Mouse (Mus musculus) retina, postnatal 7 days (tissue): ENCODE results near the gene Unc119b.
A peak's percentile ranks its signal among the peaks of the same experiment; 100 is the strongest.
"Not testable (repeated sequence)": the region's sequence is repeated elsewhere in the genome, so short reads cannot be mapped to it uniquely, and the experiment has no call there.

Source experiments
- DNase-seq: peaks from one replicate; pipeline ENCODE4 v3.0.0-alpha.2; 2012; ENCODE audit warnings: low read depth, low spot score

Gene Unc119b

DNA sequence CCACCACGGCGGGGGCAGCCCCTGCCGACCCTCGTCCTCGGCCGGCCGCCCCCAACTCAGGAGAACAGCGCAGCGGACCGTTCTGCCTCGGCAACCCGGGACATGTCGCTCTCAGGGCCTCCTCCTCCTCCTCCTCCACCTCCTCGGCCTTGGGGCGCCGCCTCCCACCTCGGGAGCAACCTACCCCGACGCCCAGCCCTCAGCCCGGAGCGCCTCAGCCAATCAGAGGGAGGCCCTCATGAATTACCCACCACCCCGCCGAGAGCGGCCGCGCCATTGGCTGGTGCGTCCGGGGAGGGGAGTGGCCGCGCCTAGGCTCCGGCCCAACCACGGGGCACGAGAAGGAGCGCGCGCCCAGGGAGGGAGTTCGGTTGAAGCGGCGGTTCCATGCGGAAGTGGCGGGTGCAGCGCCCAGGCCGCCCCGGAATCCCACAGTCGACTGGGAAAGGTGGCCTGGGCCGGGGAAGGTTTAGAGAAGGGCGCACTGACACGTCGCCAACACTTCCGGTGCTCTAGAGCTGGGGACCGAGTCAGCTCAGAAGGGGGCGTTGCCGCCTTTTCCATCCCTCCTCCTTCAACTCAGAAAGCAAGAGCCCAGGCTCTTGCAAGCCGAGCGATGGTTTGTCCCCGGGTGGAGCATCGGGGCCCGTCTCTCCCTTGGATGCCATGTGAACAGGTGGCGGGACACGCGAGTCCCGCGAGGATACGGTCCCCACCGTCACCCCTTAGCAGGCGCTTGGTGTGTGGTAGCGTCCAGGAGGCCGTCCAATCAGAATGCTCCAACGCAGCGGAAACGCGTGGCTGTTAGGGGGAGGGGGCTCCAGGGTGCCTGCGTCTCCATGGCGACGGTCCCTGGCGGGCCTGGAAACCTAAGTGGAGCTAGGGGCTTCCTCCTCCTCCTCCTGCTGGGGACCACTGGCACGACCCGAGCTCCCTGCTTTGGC lies 23.5 kb upstream of the Unc119b start, which contains the start of gene Mlec:
Gene Mlec, minus strand, starts transcription at position 140 of the 944 bp plus-strand sequence.
- DNase-seq, result peak; percentile 96

DNA sequence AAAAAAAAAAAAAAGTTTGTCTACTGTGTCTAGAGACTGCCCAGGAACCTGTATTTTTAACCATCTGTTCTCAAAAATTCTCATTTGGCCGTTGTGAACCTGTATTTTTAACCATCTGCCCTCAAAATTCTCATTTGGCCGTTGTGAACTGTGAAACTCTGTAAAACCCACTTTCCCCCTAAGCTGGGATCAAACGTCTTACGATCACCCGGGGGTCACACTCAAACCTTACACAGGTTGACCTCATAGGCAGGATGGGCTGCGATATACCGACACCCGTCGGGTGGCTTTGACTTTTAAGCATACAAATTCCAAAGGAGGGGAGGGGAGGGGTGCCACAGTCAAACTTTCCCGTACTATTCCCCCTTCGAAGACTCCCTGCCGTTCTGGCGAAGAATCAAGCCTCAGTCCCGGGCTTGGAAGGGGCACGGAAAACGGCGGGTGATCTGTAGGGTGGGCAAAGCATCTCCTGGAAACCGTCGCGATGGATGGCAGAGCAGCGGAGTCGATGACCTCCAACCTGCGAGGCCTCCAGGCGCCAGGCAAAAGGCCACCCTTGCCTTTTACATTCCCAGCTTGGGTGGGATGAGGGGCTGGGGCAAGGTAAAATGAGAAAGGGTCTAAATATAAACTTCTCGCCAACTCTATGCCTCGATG lies 22.3 kb upstream of the Unc119b start:
- no peak for DNase-seq

DNA sequence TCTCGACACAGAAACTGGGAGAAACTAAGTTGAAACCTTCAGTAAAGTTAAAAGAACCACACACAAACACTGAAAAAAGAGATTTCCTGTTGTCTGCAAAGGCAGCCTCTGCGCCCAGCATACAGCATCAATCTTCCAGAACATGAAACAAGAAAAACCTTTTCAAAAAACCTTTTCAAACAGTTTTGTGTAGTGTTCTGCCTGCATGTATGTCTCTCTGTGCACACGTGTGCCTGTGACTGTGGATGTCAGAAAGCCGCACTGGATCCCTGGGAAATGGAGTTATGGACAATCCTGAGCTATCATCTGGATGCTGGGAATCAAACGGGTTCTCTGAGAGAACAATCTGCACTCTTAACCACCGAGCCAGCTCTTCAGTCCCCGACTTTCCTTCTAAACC lies 21.6 kb upstream of the Unc119b start:
- no peak for DNase-seq

DNA sequence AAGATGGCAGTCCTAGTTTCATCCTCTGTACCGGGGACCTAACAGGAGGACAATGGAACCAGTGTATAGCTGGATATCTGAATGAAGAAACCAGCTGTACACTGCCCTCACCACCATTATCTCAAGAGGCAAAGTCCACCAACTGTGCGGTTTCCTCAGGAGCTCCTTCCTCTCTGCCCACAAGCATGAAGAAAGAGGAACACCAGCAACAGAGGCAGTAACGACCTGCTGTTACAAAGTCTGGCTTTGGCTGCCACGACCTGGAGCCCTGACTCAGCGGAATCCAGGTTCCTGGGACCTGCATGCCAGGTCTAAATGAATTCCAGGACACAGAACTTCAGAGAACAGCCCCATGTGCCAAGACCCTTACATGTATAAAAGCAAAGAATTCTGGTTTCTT lies 21.1 kb upstream of the Unc119b start:
- no peak for DNase-seq

DNA sequence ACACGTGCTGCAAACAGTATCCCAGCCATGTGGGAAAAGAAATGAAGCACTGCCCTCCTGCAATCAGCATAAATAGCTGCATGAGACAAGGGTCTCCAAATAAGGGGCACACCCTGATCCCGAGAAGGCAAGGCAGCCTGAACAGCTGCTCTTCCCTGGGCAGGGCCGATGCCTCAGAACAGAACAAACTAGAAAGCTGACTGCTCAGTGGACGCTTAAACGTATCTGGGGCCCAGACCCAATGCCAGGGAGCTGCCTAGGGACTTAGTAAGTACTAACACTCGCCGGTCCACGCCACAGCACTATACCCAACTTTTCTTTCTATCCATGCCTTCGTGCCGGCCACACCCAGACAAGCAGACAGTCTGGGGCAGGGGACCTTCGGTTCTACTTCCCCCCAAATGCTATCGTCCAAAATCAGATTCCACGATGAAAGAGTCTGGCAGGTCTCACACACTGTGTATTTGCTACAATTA lies 20.4 kb upstream of the Unc119b start:
- no peak for DNase-seq

DNA sequence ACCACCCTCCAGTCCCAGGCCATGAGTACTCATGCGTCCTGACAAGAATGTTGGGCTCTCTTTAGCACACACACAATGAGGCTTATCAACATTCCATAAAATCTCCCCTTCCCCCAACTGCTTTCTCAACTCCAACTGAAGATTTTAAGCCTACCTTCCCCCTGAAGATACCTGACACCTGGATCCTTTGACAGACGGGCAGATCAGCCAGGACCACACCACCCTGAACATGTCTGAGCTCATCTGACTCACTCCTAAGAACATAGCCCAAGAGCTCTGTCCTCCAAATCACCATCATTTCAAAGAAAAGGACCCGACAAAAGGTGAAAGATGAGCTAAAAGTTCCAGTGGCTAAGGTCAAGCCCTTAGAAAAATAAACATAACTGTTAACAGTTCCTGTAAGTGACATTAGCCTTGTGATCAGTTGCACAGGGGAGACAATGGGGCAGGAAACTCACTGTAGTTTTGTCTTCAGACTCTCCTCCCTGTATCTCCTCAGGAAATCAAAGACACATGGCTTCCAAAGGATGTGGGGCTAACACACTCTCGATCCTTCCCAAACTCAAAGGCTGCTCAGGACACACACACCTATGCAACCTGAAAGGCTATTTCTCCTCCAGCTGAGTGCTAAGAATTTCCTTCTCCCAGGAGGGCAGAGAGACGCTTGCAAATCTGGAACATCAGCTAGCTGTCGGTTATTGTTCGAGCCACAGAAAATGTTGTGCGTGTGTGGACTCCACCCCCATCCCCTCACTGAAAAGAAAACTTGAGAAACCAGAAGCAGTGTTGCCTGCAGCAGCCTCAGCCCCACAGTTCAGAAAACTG lies 17.6 kb upstream of the Unc119b start:
- no peak for DNase-seq

DNA sequence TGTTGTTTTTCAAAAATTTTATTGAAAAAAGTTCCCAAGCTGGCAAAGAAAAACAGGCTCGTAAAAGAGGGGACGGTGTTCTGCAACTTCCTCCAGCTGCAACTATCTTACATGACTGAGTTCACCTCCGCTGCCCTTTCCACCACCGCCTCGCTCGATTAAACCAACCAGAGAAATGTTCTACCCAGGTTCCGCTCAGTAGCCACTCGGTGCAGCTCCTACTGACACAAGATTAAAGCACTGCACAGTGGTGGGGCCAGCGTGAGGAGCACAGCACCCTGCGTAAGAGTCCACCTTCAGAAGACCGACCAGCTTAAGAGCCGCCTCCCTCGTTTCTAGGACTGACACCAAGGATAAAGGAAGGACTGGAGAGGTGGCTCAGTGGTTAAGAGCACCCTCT lies 16.7 kb upstream of the Unc119b start:
- DNase-seq, result no peak

DNA sequence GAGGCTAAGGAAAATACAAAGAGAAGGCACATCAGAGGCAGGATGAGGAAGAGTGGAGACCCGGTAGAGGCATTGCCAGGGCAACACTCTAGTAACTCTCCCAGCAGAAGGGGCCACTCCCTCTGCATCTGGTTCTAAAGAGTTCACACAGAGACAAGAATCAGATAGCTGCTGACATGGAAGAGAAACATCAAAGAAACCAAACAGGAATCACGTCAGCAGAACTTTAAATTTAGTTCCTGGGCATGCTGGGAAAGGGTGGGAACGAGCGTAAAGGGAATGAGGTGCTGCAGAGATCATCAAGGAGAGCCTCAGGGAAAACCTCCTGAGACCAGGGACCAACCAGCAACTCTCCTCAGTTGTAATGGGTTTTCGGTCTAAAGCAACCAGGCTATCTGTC lies 16.2 kb upstream of the Unc119b start:
- DNase-seq, result no peak

DNA sequence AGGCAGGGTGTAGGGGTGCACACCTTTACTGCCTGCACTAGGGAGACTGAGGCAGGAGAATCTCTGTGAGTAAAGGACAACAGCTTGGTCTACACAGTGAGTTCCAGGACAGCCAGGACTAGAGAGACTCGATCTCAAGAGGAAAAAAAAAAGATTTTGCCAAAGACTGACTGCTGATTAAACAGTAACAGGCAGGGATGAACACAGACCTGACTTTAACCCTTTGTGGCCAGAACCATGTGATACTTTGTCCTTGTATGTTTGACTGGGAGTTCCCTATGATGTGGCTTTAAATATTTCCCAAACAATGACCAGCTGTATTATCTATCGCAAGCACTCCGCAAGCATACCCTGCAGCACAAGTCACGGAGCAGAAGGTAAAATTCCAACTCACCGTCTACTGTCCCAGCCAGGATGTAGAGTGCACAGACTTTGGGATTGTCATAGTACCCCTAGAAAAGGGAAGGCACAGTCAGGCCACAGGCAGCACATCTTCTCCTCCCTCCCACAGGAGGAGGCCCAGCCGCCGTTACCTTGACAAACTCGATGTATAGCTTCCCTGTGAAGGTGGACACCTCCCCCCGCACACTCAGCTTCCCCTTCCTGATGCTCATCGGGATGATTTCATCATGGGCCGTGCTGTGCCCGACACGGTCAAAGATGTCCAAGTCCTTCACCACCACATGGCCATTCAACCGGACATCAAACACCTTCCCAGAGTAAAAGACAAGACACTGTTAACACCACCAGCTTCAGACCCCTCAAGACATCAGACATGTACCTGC lies 15.1 kb upstream of the Unc119b start:
- no peak for DNase-seq

DNA sequence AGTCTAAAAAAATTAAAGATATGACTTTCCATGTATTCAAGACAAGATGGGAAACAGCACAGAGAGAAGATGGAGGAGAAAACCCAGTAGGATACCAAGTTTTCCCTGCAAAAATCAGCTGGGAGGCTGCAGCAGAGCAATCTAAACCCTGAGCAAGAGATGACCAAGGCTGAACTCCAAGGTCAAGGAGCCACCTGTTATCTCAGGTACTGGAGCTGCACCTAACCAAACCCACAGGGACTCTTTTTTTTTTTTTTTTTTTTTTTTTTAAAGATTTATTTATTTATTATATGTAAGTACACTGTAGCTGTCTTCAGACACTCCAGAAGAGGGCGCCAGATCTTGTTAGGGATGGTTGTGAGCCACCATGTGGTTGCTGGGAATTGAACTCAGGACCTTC lies 14.1 kb upstream of the Unc119b start:
- not testable (repeated sequence) for DNase-seq

DNA sequence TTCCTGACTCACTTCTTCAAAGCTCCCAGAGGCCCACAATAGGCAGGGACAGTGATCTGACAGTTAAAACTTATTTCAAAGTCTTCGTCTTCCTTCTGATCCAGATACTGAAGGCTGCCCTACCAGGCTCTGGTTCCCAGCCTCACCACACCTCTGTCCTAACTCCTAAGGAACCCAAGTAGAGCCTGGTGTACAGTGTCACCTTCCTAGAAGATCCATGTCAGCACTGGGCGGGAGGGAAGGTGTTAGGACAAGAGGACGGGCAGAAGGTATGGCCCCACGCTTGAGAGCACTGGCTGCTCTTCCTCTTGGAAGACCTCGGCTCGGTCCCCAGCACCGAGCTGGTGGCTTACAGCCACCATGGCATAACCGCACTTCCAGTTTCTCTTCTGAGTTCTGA lies 13.6 kb upstream of the Unc119b start:
- DNase-seq, result no peak

DNA sequence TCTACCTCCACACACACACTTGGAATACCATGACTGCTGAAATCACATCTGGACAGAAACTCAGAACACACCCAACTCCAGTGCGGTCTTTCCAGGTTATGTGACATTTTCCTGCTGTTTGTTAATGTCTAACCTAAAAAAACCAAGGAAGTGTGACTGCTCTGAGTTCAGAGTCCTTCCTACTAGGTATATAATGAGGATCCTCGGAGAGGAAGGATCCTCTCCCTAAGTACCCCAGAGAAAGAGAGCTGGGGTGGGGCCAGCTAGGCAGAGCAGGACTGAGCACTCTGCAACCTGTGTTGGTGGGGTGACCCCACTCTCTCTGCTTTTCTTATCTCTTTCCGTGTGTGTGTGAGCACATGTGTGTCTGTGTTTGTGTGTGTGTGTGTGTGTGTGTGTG lies 12.6 kb upstream of the Unc119b start:
- DNase-seq, result no peak

DNA sequence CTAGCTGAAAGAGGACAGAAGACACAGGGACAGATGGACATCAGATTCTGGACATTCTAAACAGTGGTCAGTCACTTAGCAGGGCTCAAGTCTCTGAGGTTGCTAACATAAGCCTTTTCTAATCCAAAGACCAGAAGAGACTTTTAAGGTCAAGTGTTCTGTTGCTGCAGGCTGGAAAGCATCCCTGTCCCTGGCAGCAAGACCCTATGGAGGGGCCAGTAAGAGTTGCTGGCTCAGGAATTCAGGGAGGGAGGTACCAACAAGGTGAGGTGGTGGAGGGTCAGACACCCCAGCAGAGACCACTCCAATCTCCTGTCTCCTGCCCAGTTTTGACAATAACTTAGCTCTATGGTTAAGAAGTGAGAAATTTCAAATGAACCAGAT lies 12.0 kb upstream of the Unc119b start:
- no peak for DNase-seq

DNA sequence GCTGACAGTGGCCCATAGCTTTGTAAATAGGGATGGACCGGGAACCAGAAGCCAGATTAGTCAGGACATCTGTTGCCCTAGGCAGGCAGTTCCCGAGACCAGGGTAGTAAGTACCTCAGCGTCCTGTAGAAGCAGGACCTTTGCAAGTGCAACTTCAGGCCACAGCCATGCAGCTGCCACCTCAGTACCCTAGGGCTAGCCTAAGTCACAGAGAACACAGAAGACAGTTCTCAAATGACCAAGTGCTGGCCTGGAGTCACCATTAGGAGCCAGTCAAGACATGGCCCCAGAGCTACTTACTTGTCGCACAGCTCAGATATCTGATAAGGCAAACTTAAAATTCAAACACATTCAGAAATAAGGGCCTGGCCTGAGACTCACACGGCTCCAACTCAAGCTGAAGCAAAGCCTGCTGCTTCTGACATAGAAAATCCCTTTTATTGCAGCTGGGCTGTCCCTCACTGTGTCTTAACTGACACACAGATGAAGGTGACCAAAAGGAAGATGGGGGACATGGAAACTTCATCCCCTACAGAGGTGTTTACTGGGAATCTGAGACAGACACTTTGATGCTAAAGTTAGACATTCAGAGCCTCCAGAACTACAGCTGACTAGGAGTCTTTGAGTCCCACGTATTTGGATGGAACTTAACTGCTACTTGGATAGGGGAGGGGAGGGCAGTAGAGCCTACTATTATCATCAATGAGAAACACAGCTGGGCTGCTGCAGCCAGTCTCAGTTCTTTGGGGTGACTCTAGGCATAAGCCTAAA lies 11.4 kb upstream of the Unc119b start:
- no peak for DNase-seq

DNA sequence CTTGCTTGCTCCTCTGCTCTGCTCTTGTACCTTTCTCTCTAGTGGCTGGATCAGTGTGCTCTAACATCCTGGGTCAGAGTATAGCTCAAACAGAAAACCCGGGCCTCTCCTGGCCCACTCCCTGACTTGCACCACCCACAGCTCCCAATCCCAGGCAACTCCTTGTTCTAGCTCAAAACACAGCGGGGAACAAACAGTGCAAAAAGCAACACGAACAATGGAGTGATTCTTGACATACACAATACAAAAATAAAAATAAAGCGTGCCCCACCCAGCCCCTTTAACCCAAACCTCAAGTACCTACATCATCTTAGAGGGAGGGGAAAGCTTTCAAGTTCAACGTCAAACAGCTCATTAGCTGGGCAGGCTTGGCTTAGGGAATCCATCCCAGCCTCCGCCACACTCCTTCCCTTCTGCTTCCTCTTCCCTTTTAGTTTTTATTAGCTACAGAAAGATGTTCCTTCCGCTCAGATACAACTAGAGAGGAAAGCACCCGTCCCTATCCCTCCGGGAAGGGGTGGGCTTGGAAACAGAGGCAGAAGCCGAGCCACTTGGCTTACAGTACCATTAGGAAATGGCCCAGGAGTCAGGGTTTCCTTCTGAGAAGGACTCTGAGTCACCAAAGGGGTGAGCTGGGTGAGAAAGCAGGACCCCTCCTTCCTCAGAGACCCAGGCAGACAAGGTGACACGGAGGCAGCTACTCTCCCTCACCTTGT lies 10.6 kb upstream of the Unc119b start:
- DNase-seq, result no peak

DNA sequence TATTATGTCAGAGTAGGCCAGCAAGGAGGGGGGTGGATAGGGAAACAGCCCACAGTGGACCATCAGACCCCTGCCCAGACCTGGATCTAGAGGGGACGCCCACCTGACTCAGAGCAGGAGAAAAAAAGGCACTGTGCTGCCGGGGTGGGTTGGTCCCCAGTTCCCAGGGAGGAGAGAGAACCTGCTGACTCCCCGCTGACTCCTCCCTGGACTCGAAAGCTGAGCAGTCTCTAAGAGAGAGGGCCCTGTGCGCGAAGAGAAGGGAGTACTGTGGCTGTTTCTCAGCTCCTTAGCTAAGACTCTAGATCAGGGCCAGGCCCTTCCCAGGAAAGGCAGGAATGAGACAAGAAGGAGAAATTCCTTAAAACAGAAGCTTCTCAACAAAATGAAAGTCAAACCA lies 9.7 kb upstream of the Unc119b start:
- DNase-seq, result no peak

DNA sequence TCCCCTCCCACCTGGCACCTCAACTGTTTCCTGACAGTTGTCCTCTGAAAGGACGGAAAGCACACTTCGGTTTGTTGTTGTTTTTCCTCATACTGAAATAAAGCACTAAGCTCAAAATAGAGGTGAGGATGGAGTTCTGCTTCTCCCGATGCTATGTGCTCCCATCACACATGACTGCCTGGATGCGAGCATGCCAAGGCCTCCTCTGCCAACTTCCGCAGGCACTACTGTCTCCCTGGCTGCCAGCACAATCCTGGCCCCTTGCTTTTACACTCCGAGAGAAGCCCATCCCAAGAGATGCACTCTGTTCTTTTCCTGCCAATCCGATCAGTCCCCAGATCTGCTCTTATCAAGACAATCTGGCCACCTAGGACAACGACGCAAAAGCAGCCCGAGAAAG lies 8.8 kb upstream of the Unc119b start:
- DNase-seq, result no peak

DNA sequence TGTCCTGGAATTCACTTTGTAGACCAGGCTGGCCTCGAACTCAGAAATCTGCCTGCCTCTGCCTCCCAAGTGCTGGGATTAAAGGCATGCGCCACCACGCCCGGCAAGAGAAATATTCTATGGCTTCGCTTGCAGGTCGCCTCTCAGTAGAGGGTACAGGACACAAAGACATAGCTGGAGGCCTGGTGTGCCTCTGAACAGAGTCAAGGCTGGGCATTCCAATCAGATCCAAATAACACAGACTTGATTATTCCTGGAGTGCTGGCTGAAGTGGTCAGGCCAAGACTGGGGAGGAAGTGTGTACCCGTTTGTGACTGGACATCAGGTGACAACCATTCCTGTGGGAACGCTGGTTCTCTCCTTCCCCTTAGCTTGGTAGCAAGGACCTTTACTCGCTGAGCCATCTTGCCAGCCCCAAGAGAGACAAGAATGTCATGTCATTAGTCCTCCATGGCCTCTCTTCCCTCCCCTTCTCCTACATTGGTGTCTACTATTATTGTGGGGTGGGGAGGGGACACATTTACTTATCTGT lies 7.5 kb upstream of the Unc119b start:
- DNase-seq, result no peak

DNA sequence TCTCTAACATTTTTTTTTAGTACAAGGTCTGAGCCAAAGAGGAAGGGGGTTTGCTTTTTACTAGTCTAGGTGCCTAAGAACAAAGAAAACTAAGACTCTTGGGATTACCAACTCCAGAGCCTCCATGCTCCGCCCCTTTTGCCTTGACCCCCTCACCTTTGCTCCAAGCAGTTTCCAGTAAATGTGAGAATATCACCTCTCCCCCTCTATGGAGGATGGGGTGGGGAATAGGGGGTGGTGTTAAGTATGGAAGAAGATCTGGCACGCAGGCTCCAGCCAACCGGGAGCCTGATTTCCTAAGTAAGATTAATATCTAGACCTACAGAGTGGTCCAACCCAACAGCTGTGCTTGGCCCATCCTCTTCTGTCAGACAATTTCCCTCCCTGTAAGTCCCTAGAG lies 6.0 kb upstream of the Unc119b start:
- no peak for DNase-seq

DNA sequence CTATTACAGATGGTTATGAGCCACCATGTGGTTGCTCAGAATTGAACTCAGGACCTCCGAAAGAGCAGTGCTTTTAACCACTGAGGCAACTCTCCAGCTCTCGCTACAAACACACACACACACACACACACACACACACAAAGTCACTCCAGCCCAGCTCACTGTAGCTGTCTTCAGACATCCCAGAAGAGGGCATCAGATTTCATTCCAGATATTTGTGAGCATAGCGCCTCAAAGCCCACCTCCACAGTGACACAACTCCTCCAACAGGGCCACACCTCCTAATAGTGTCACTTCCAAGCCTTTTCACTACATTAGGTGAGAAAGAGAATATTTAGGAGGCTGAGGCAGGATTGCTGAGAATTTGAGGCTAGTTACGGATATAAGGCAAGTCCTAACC lies 4.3 kb upstream of the Unc119b start:
- no peak for DNase-seq
